Mouse (Mus musculus): Measurements from ENCODE around the gene Tmtc1. TPM values are rescaled to one million over a fixed set of nuclear protein-coding genes. Genes with fewer than 3 reads are reported as not detected.
A peak's percentile ranks its signal among the peaks of the same experiment; 100 is the strongest.

The Tmtc1 gene
- polyA plus RNA-seq, 1 experiment from 2014 or later, result 0.76 TPM

DNA sequence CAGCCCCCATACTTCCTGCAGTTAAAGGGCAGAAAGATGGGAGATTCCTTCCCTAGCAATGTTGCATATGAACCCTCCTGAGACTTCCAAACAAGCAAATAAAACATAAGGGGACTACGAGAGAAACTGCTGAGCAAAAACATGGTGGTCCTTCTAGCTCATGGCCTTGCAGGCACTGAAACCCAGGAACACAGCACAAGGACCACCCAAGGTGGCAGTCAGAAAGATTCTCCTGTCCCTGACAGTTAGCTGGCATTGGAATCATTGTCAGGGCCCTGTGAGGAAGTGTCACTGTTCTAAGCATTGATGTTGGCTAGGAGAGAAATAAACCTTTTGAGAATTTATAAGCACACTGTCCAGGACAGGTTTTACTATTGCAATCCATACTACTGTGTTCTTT, 56.2 kb downstream of the Tmtc1 start:
- no peak overlapping the region; the same call in 1 of the 2 replicates for H3K27ac ChIP-seq (replicated peaks)
- 55% methylated on average over 1 of the region's 1 CpGs for WGBS
- peaks cover 20% of the 10 kb centered on the region for H3K4me1 ChIP-seq
- no peak for DNase-seq (ENCODE audit: low spot score)
- no peaks in the 10 kb centered on the region for H3K36me3 ChIP-seq (replicated peaks)
- H3K4me3 ChIP-seq, result no peak overlapping the region
- no peaks in the 10 kb centered on the region for H3K9me3 ChIP-seq
- no peaks in the 10 kb centered on the region for H3K27me3 ChIP-seq (replicated peaks; ENCODE audit: low read depth, poor library complexity, severe bottlenecking)

DNA sequence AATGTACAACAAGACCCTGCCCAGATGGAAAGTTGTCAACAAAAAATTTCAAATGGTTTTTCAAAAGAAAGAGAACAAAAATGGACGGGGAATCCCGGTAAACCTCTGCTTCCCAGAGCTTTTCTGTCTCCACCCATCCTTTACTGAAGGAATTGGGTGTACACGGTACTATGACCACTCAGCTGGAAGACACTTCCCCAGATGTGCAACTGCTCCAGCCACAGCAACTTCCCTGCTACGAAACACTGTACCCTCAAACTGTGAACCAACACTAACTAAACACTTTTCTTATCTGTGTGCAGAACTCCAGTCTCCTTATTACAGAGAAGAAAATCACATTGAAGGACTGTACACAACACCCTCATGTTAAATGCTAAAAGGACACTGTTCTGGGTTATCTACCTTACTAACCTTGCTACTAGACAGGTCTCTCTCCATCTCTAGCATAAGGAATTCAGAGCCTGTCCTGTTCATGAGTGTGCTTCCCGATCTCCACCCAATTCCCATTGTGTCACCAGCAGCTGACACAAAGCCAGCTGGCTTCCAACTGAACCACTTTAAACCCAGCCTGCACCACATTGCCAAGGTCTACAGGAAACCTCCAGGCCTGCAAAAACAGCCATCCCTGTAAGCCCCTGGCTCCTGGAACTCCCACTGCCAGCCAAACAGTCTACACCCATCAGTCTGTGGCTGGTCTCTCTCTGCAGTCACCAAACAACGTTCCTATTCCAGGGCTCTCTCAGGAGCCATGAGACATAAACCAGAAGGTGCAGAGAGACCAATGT, 59.9 kb downstream of the Tmtc1 start:
- Histone ChIP-seq H3K36me3 (replicated peaks) (no peaks in the 10 kb centered on the region), H3K9me3 (no peaks in the 10 kb centered on the region), H3K4me3 (no peak overlapping the region), H3K4me1 (0 out of 2 replicates have a peak, but pooled peaks cover 9% of the 10 kb centered on the region), H3K27ac (replicated peaks) (no peak overlapping the region), H3K27me3 (replicated peaks; ENCODE audit: low read depth, poor library complexity, severe bottlenecking) (no peaks in the 10 kb centered on the region)
- peak; percentile 4 for DNase-seq (ENCODE audit: low spot score)
- 80% methylated on average over 6 of the region's 6 CpGs for WGBS

DNA sequence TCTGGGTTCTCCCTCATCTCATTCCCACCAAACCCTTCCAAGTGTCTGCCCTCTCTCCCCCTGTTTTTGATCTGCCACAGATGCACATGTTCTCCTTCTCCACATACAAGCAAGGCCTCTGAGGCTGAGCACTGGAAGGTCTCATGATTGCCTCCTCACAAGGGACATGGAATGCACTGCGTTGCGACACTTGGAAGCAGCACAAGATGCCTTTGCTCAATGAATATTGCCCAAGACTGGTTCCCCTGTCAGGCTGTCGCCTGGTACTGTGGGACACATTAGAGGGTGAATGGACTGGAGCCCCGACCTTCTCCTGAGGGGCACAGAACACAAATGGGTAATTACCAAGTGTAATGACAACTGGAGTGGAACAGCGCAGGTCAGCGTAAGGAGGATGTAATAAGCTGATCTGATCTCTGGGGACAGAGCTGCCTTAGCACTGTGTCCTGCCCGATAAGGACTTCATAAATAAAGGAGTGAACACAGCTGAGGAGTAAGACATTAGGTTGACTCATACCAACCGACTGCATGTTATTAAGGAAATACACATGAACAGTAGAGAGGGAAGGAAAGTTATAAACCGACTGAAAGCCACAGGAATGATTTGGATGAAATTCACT, 62.9 kb downstream of the Tmtc1 start:
- WGBS, result 82% methylated on average over 9 of the region's 9 CpGs
- H3K9me3 ChIP-seq, result no peaks in the 10 kb centered on the region
- H3K36me3 ChIP-seq (replicated peaks), result no peaks in the 10 kb centered on the region
- DNase-seq (ENCODE audit: low spot score), result peak; percentile 2
- no peaks in the 10 kb centered on the region for H3K27me3 ChIP-seq (replicated peaks; ENCODE audit: low read depth, poor library complexity, severe bottlenecking)
- 0 out of 2 replicates have a peak, but pooled peaks cover 5% of the 10 kb centered on the region for H3K4me1 ChIP-seq
- no peak overlapping the region for H3K27ac ChIP-seq (replicated peaks)
- no peak overlapping the region for H3K4me3 ChIP-seq

DNA sequence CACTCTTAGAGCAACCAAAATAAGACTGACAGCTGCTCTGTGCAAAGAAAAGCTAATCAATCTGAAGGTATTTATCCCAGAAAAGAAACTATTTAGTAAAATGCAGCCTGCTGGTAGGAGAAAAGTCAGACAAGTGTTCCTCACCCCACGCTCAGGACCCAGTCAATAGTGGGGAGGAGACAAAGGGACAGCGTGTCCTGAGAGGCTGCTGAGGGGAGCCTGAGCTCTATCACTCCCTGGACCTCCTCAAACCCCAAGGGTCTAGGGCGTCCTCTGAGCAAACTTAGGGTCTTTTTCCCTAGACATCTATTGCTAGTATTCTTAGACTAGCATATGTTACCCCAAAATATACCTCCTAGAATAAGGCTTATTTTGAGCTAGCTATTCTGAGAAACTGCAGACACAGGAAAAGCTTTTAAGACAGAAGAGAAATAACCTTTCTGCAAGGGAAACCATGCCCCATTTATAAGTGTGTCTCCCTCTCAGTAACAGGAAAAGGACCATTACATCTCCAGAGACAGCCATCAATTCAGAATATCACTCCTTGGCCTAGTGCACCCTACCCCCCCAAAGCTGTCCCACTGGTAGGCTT, 68.5 kb downstream of the Tmtc1 start:
- DNase-seq (ENCODE audit: low spot score), result no peak
- WGBS, result 46% methylated on average over 3 of the region's 3 CpGs
- no peaks in the 10 kb centered on the region for H3K27me3 ChIP-seq (replicated peaks; ENCODE audit: low read depth, poor library complexity, severe bottlenecking)

DNA sequence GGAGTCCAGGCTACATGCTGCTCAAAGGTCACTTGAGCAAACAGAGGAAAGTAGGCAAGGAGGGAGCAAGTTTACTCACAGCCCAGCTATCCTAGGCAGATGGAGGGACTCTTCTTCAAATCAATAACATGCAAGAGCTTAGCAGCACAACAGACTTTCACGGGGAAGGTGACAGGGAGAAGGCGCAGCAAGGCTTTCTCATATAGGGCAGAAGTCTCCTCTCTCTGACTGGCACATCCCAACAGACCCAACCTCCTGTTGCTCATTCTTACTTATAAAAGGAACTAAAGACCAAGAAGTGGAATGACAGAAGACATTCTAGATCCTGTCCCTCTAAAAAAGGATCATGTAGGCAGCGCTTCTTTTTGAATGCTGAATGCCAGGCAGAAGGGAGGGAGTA, 69.2 kb downstream of the Tmtc1 start:
- Histone ChIP-seq H3K4me3 (no peak overlapping the region), H3K36me3 (replicated peaks) (no peaks in the 10 kb centered on the region), H3K27ac (replicated peaks) (no peak overlapping the region), H3K4me1 (no peaks in the 10 kb centered on the region), H3K27me3 (replicated peaks; ENCODE audit: low read depth, poor library complexity, severe bottlenecking) (no peaks in the 10 kb centered on the region), H3K9me3 (no peaks in the 10 kb centered on the region)
- DNase-seq (ENCODE audit: low spot score), result no peak
- 76% methylated on average over 3 of the region's 3 CpGs for WGBS

More for the DNA sequence above, 68.5 kb downstream of the Tmtc1 start:
- Histone ChIP-seq H3K4me3 (no peak overlapping the region), H3K9me3 (no peaks in the 10 kb centered on the region), H3K4me1 (no peaks in the 10 kb centered on the region), H3K27ac (replicated peaks) (no peak overlapping the region), H3K36me3 (replicated peaks) (no peaks in the 10 kb centered on the region)

DNA sequence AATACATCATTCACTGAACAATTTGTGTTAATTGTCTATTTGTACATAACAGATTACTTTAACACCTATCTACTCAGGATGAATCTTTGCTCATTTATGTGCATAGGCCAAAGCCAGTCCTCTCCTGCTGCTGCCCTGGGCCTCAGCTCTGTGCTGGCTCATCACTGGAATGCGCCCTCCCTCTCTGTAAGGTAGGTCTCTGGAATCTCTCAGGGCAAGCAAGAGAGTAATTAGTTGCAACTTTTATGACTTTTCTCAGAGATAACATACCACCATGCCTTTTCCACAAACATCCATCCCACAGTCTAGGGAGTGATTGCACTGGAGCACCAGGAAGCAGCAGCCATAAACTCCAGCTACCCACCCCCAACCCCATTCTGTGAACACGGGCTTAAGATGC, 70.7 kb downstream of the Tmtc1 start:
- H3K4me3 ChIP-seq, result no peak overlapping the region
- no peaks in the 10 kb centered on the region for H3K27me3 ChIP-seq (replicated peaks; ENCODE audit: low read depth, poor library complexity, severe bottlenecking)
- no peaks in the 10 kb centered on the region for H3K9me3 ChIP-seq
- no peaks in the 10 kb centered on the region for H3K36me3 ChIP-seq (replicated peaks)
- H3K27ac ChIP-seq (replicated peaks), result no peak overlapping the region
- no peaks in the 10 kb centered on the region for H3K4me1 ChIP-seq
- no peak for DNase-seq (ENCODE audit: low spot score)
- WGBS, result 80% methylated on average over 2 of the region's 2 CpGs

DNA sequence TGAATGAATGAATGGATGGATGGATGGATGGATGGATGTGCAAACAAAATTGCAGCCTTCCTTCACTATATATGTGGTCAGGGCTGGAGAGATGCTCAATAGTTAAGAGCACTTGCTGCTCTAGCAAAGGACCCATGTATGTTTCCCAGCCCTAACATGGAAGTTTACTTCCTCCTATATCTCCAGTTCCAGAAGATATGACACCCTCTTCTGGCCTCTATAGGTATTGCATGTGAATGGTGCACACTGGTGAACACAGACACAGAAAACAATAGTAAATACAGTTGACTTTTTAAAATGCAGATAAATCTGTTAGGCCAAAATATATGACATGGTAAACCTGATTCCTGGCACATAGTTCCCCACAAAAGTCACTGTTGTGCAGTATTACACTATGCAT, 73.0 kb downstream of the Tmtc1 start:
- no peaks in the 10 kb centered on the region for H3K9me3 ChIP-seq
- H3K4me3 ChIP-seq, result no peak overlapping the region
- no peaks in the 10 kb centered on the region for H3K36me3 ChIP-seq (replicated peaks)
- H3K4me1 ChIP-seq, result peaks cover 6% of the 10 kb centered on the region
- no peak for DNase-seq (ENCODE audit: low spot score)
- no peaks in the 10 kb centered on the region for H3K27me3 ChIP-seq (replicated peaks; ENCODE audit: low read depth, poor library complexity, severe bottlenecking)
- H3K27ac ChIP-seq (replicated peaks), result no peak overlapping the region

DNA sequence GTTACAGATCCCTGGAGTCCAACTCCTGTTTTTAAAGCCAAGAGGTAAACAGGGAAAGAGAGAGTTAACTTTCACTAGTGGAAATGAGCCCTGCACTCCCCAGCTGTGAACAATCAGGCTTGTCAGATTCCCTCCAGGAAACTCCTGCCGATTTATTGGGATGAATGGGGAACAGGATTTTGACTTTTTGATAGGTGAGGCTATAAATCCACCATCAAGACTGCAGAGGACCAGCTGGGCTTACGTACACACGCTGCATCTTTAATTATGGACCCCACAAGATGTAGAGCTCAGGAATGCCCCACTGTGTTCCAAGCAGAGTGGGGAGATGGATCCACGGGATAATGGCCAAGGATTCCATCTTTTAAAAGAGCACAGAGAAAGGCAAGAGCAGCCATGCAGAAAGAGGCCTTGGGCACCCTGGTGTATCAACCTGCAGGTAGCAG, 77.1 kb downstream of the Tmtc1 start:
- no peaks in the 10 kb centered on the region for H3K36me3 ChIP-seq (replicated peaks)
- H3K27me3 ChIP-seq (replicated peaks; ENCODE audit: low read depth, poor library complexity, severe bottlenecking), result no peaks in the 10 kb centered on the region
- 35% methylated on average over 4 of the region's 4 CpGs for WGBS
- no peak overlapping the region for H3K27ac ChIP-seq (replicated peaks)
- H3K4me1 ChIP-seq, result peaks cover 6% of the 10 kb centered on the region
- H3K4me3 ChIP-seq, result no peak overlapping the region
- H3K9me3 ChIP-seq, result no peaks in the 10 kb centered on the region
- no peak for DNase-seq (ENCODE audit: low spot score)

DNA sequence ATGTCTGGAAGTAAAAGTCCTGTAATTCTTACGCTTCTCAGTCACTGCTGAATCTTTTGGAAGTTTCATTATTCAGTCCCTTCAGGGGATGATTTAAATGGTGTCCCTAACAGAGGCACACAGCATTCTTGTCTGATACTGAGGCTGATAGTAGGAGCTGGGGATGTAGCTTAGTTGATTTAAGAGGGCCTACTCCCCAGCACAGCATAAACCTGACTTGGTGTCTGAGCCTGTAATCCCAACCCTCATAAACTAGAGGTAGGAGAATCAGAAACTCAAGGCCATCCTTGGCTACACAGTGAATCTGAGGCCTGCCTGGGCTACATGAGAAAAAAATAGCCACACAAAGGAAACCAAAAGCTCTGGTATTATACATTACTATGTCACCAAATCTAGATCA, 77.6 kb downstream of the Tmtc1 start:
- no peak for DNase-seq (ENCODE audit: low spot score)
- Histone ChIP-seq H3K27me3 (replicated peaks; ENCODE audit: low read depth, poor library complexity, severe bottlenecking) (no peaks in the 10 kb centered on the region), H3K36me3 (replicated peaks) (no peaks in the 10 kb centered on the region)

DNA sequence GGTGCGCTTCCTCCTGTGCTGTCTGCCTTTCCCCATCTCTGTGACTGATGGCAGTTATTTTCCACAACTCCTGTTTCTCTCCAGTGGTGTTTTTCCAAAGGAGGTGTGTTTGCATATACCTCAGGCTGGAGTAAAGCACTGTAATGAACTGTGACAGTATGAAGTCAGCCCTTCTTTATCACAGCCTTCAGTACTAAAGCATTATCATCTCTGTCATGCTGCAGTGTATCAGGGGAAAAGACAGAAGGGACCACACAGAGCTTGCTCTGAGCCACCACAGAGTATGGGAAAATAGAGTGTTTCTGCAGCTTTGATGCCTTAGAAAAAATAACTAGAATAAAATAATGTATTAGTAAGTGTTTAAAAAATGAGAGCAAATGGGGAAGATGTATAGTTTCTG, 81.0 kb downstream of the Tmtc1 start:
- Histone ChIP-seq H3K27me3 (replicated peaks; ENCODE audit: low read depth, poor library complexity, severe bottlenecking) (no peaks in the 10 kb centered on the region), H3K9me3 (no peaks in the 10 kb centered on the region), H3K36me3 (replicated peaks) (no peaks in the 10 kb centered on the region), H3K4me3 (no peak overlapping the region), H3K4me1 (peaks cover 6% of the 10 kb centered on the region), H3K27ac (replicated peaks) (no peak overlapping the region)
- WGBS, result 89% methylated on average over 1 of the region's 1 CpGs
- DNase-seq (ENCODE audit: low spot score), result no peak

More for the DNA sequence above, 77.6 kb downstream of the Tmtc1 start:
- 93% methylated on average over 1 of the region's 1 CpGs for WGBS
- Histone ChIP-seq H3K4me1 (peaks cover 6% of the 10 kb centered on the region), H3K4me3 (no peak overlapping the region), H3K9me3 (no peaks in the 10 kb centered on the region), H3K27ac (replicated peaks) (0 out of 2 replicates have a peak overlapping the region, but pooled peaks have one; percentile 40)

DNA sequence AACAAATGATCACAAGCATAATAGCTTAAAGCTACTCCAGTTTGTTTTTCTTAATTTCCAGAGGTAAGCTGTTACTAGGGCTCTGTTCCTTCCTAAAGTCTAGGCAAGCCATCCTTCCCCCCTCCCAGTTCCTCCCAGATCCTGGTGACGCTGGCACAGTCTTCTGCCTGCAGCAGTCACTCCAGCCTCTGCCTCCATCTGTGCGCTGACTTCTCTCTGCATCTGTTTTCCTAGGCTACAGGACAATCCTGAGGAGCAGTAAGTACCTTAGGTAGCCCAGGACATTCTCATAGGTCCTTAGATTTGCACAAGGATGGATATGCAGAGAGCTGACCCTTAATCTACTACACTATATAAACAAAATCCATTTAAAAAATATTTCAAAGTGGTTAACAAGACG, 81.7 kb downstream of the Tmtc1 start:
- H3K9me3 ChIP-seq, result no peaks in the 10 kb centered on the region
- no peak overlapping the region for H3K4me3 ChIP-seq
- no peaks in the 10 kb centered on the region for H3K27me3 ChIP-seq (replicated peaks; ENCODE audit: low read depth, poor library complexity, severe bottlenecking)
- H3K36me3 ChIP-seq (replicated peaks), result peaks cover 3% of the 10 kb centered on the region
- WGBS, result 60% methylated on average over 3 of the region's 3 CpGs
- no peak overlapping the region for H3K27ac ChIP-seq (replicated peaks)
- peaks cover 6% of the 10 kb centered on the region for H3K4me1 ChIP-seq
- no peak for DNase-seq (ENCODE audit: low spot score)

DNA sequence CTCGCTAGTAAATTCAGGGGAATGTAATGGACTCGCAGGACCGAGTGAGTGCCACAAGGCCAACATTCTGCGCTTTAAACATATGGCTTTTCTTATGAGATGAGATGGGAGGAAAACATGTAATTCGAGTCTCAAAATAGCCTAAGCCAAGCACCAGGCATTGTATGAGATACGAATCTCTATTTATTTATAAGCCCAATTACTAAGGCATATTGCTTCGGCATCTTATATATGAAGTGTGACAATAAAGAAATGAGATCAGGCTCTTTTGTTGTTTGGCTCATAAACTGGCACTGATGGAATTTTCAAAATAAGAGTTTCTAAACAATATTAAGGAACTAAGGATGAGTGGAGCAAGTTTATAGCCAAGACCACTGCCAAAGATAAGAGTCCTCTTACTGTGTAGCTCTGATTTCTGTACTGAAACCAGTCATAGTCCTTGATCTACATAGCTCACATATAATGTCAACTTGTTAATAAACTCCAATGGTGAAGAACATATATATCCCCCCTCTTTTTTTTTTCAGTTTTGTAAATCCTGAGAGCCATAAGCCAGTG, 84.8 kb downstream of the Tmtc1 start:
- no peak for DNase-seq (ENCODE audit: low spot score)
- Histone ChIP-seq H3K36me3 (replicated peaks) (peaks cover 25% of the 10 kb centered on the region), H3K9me3 (peaks cover 20% of the 10 kb centered on the region; the same call in 1 of the 2 replicates), H3K27ac (replicated peaks) (no peak overlapping the region), H3K27me3 (replicated peaks; ENCODE audit: low read depth, poor library complexity, severe bottlenecking) (no peaks in the 10 kb centered on the region), H3K4me3 (no peak overlapping the region), H3K4me1 (peaks cover 9% of the 10 kb centered on the region; the same call in 1 of the 2 replicates)
- 79% methylated on average over 7 of the region's 7 CpGs for WGBS

Data from embryonic facial prominence, embryonic 10.5 days (tissue).